In the genomic region with DNA sequence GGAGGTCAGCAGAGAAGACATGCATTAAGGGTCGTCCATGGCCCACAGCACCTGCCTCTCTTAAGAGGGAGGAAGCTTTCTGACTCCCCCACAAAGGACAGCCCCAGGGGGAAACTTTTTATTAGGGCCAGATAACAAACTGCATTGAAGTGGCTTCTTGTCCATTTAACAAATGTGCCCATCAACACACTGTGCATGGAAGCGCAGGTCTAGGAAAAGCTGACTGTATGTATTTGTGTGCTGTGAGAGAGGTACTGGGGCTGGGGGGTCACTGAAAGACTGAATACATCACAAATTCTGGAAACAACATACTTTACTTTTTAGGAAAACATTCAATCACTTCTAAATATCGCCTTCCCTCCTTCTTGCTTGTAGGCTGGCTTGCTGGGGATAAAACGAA, we compare ENCODE assay signal across 20 mouse cellular contexts. TPM values are rescaled to one million over a fixed set of nuclear protein-coding genes. Genes with fewer than 3 reads are reported as not detected.
"Had no signal": no experiment of that assay in that cellular context is flagged by ENCODE, and none has a peak within 500 bp of the region (broad histone marks: within the 10 kb centered on the region; RNA-seq: fewer than 3 reads in every experiment).

No protein-coding gene starts in this region.

- H3K4me2 ChIP-seq: liver, embryonic 15.5 days; lung, embryonic 15.5 days; midbrain, embryonic 12.5 days; neural tube, embryonic 12.5 days; stomach, embryonic 15.5 days had no signal

- DNase-seq: liver, postnatal 0 days; lung, adult 2 months; lung, postnatal 14 days; lung, postnatal 36 days; midbrain, embryonic 14.5 days; right cerebral cortex, postnatal 14 days; thymus, adult 2 months; thymus, postnatal 25 days; thymus, postnatal 4 days had no signal

- H3K4me1 ChIP-seq: neural tube, embryonic 12.5 days; stomach, embryonic 15.5 days had no signal

- H3K4me3 ChIP-seq: liver, embryonic 15.5 days; lung, embryonic 15.5 days; megakaryocyte, embryonic 14.5 days; midbrain, embryonic 12.5 days; neural tube, embryonic 12.5 days; stomach, embryonic 15.5 days had no signal

- H3K9ac ChIP-seq: liver, embryonic 15.5 days; liver, postnatal 0 days; lung, embryonic 15.5 days; midbrain, embryonic 12.5 days; neural tube, embryonic 12.5 days; stomach, embryonic 15.5 days had no signal

- H3K36me3 ChIP-seq: liver, embryonic 15.5 days; lung, embryonic 15.5 days; midbrain, embryonic 12.5 days; neural tube, embryonic 12.5 days; stomach, embryonic 15.5 days had no signal

- H3K27ac ChIP-seq: liver, embryonic 15.5 days; lung, embryonic 15.5 days; macrophage; midbrain, embryonic 12.5 days; neural tube, embryonic 12.5 days; stomach, embryonic 15.5 days; stomach, postnatal 0 days had no signal

- H3K9me3 ChIP-seq: liver, embryonic 15.5 days; lung, embryonic 15.5 days; midbrain, embryonic 12.5 days; neural tube, embryonic 12.5 days; stomach, embryonic 15.5 days had no signal

- H3K27me3 ChIP-seq: stomach, embryonic 15.5 days had no signal

- ATAC-seq: lung, postnatal 0 days; midbrain, embryonic 16.5 days had no signal

RNA-seq across cellular contexts. Expression of gene Pxdc1, which starts 9.4 kb away (rescaled TPM):
- total RNA-seq: megakaryocyte progenitor cell, adult 5-6 weeks had no signal
